Mouse (Mus musculus) c-Kit-positive CD71-positive TER-119-negative erythroid progenitor cells, embryonic 14.5 days (primary cell): Measurements from ENCODE around the gene Phc2.

ENCODE experiments used
- DNase-seq: peaks from one replicate; pipeline ENCODE4 v3.0.0-alpha.2; 2013; ENCODE audit warnings: low read depth

Gene Phc2

GRCm38 (mm10) chr4:128742379-128742970, 88.0 kb downstream of the Phc2 start:
- no peak for DNase-seq

DNA sequence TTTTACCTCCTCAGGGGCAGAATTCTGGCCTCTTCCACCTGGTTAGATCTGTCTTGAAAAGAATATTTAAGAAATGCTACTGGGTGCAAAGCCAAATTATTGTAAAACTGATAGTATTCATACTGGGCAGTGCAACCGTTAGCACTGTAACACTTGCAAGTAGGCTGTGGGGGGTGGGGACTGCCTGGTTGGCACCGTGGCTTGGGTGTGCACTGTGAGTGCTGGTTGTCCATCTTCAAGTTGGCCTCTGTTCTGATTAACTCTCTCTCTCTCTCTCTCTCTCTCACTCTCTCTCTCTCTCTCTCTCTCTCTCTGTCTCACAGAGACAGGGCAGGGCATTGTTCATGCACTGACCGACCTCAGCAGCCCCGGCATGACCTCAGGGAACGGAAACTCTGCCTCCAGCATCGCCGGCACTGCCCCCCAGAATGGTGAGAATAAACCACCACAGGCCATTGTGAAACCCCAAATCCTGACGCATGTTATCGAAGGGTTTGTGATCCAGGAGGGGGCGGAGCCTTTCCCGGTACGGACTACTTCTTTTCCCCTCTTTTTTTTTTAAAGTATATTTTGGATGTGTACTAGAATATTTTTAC, 88.6 kb downstream of the Phc2 start:
- no peak for DNase-seq

- DNase-seq = no peak
Observed at GRCm38 (mm10) chr4:128745160-128745559, 90.7 kb downstream of the Phc2 start.

DNA sequence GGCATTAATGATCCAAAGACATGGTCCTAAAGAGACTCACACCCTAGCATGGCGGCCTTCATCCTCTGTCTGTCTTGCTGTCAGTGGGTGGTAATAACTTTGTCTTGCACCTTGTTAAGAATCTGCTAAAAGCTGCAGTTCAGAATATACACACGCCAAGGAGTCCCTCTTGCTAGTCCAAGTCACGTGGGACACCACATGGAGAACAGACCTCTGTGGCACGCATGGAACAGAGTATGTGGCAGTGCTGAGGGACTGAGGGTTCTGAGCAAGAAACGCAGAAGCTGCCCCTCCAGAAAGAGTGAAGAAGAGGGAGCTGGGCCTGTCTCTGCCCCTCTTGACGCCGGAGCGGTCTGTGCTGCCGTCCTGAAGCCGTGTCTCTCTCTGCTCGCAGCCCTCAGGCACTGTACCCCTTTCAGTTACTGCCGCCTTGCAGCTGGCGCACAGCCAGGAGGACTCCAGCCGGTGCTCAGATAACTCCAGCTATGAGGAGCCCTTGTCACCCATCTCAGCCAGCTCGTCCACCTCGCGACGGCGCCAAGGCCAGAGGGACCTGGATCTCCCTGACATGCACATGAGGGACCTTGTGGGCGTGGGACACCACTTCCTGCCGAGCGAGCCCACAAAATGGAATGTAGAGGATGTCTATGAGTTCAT, 93.2 kb downstream of the Phc2 start:
- no peak for DNase-seq

DNA sequence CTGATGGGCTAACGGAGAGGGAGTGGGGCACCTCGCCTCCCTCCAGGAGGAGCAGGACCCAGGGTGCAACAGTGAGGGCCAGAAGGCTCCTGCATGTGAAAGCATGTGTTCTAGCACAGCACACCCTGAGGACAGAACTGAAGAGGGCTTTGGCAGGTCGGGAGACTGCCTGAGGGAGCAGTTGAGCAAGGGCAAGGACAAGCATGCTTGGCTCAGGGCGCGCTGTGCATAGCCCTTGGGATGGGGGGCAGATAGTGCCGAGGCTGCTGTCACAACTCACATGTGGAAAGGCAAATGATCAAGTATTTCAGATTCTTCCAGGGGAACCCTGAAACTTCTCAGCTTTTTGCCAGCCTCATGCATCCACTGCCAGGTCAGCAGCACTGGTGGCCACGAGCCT, 93.8 kb downstream of the Phc2 start:
- DNase-seq = no peak

DNA sequence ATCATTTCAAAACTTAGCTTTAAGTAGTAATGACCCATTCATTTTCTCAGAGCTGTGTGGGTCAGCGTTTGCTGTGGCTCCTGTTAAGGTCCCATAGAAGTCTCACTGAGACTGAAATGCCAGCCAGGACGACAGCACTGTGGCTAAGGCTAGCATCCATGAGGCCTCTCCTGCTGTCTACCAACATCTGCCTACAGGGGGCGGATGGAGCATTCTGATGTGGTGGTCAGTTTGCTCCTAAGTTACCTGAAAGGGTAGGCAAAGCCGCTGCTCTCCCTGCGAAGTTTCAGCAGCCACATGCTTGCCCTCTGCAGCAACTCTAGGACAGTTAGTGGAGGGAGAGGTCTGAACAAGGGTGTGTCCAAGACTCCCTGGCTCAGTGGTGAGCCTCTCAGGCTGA, 96.5 kb downstream of the Phc2 start:
- no peak for DNase-seq

DNA sequence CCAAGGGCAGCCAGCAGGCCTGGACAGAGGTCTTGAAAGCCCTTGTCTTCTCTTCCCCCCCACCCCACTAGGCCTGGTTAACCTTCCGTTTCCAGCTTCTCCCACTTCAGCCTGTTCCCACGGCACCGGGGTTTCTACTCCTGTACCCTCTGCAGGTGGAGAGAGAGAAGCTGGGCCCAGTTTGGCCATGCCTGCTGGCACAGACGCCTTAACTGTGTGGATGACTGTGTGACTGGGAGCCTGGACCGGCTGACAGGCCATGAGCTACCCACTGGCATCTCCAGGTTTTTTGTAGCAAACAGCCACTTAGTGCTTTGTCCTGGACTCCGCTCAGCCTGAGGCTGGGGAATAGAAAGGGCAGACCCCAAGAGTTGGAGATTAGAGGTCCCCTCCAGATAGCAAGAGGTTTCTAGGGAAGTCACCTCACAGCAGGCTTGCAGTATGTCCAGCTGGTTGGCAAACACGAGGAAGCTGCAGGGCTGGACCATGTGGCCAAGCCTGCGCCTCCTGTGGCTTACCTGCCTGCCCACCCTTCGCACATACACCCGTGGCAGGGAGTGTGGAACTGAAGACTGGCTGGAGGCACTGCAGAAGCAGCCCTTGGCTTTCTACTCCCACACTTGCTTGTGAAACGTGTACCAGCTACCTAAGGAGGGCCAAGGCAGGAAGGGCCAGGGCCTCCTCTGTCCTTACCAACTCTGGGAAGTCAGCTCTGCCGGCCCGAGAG, 97.7 kb downstream of the Phc2 start:
- DNase-seq = no peak

DNA sequence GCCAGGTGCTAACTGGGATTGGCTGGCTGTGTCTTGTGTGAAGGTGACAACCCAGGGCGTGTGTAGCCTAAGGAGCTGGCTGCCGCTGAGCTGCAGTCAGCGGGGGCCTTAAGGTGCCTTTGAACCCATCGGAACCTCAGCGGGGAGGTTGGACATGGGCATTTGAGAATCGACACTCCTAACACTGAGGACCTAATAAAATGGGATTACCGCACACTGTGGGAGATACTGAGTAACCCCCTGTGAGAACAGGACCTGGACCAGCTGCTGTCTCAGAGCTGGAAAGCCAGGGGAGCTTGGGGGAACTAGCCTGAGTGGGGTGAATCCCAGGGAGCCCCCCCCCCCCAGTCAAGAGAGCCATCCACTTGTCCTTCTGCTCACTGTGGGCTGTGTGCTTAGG, 99.1 kb downstream of the Phc2 start:
- no peak for DNase-seq

- DNase-seq = no peak
Observed at GRCm38 (mm10) chr4:128755064-128755463, 100.6 kb downstream of the Phc2 start, which contains the start of gene A3galt2. TSS of gene A3galt2 (plus strand) at chr4:128755364.

- no peak for DNase-seq
Observed at GRCm38 (mm10) chr4:128755900-128756299, 101.4 kb downstream of the Phc2 start.

- DNase-seq = no peak
Observed at GRCm38 (mm10) chr4:128759214-128759613, 104.7 kb downstream of the Phc2 start.

DNA sequence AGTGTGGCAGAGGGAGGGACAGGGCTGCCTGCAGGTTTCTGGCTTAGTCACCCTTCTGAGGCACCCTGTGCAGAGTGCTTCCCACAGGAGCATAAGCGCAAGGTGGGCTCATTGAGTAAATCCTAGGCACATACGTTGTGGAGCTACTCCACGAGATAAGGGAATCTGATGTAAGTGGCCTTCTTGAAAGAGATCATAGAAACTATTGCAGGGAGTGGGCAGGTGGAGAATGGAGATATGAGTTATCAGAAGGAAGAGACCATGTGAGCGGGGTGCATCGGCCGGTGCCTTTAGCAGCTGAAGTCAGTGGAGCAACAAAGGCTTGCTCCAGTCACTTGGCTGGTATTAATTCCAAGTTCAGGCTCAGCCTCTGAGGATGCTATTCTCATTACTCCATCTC, 105.5 kb downstream of the Phc2 start:
- DNase-seq = peak; percentile 65

DNA sequence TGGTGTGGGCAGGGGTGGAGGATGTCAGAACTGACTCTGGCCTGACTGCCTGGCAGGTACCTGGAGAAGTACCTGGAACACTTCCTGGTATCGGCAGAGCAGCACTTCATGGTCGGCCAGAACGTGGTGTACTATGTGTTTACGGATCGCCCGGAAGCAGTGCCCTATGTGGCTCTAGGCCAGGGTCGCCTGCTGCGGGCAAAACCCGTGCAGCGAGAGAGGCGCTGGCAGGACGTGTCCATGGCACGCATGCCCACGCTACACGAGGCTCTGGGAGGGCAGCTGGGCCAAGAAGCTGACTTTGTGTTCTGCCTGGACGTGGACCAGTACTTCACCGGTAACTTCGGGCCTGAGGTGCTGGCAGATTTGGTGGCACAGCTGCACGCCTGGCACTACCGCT, 112.4 kb downstream of the Phc2 start:
- no peak for DNase-seq

DNA sequence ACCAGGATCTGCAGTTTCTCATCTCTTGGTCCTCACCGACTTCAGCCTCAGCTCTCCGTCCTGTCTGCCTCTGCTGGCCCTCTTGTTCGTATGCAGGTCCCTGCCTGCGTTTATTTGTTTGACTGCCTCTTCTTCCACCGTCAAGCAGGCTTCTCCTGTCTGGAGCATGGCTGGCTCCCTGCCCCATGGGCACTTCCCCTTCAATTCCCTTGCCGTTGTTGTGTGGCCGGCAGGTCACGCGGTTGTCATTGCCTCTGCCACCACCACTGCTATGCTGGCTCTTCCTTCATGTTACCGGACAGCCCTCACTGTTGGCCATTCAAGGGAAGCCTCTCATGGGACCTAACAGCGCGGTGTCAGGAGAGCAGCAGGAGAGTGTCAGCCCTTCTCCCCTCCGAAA, 113.6 kb downstream of the Phc2 start:
- no peak for DNase-seq

DNA sequence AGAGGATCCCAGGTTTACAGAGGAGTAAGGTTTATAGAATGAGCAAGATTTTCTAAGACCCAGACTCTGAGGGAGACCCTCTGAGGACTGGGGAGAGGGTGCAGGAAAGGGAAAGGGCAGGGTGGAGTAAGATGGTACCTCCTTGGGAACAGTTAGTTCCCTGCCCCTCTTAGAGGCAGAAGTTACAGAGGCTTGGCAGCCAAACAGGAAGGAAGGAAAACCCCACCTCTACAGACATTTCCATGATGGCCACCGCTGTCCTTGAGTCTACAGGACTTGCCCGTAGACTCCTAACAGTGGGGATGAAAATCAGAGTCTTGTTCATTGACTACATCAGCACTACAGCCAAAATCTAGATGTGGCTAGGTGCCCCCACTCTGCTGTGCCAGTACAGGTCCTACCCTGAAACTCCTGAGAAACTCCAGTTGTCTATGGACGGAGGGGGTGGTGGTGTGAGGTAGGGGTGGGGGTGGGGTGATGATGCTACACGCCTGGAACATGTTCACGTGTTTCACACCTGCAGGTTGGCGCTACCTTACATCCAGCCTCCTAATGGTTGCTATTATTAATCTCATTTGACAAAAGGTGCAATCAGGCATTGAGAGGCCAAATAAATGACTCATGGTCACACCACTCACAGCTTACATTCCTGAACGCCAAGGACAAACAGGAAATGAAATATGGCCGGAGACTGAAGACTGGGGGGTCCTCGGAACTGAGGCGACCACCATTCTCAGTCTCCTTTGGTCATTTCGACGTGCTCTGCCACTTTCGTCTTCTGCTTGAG, 115.3 kb downstream of the Phc2 start:
- DNase-seq = no peak

GRCm38 (mm10) chr4:128770698-128771097, 116.2 kb downstream of the Phc2 start:
- DNase-seq = no peak

DNA sequence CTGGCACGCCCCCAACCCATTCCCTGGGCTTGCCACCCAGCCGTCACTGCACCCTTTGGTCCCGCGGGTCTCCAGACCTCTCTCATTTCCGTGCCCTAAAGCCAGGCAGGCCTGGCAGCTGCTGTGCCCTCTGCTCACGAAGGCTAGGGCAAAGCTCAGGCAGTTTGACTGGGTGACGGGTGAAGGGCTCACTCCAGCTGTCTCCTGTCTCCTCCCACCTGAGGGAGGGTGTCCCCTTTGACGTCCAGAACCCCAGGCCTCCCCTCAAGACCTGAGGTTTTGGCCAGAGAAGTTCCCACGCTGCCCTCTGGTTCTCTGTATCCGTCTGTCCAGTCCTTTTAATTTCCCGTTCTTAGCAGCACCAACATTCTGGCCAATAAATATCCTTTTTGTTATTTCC, 119.3 kb downstream of the Phc2 start:
- no peak for DNase-seq

DNA sequence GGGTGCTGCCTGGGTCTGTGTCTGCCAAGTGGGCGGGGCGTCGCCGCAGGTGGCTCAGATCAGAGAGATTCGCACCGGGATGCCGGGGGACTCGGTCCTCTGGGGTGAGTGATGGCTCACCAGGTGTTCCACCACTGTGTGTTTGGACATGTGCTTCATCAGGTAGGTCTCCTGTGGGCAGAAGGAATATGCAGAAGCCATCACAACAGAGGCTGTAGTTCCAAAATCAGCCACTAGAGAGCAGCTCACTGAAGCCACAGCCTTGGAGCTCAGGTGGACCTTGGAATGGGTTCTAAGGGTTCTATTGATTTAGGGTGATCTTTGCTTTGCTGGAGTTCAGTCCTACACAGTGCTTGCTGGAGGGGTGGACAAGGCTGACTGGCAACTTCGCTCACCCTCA, 120.0 kb downstream of the Phc2 start:
- DNase-seq = no peak

GRCm38 (mm10) chr4:128776568-128777289, 122.2 kb downstream of the Phc2 start:
- peak; percentile 55 for DNase-seq

GRCm38 (mm10) chr4:128777593-128777992, 123.1 kb downstream of the Phc2 start:
- DNase-seq = no peak

GRCm38 (mm10) chr4:128782037-128782436, 127.5 kb downstream of the Phc2 start:
- no peak for DNase-seq

GRCm38 (mm10) chr4:128782645-128783044, 128.1 kb downstream of the Phc2 start:
- DNase-seq = no peak
